Mouse (Mus musculus): Measurements from ENCODE around the gene Pax4. TPM values are rescaled to one million over a fixed set of nuclear protein-coding genes. Genes with fewer than 3 reads are reported as not detected.

Pax4 gene
- 1 to 10 TPM in 1 of 26 experiments, not detected in 25; 1.2 TPM for total RNA-seq (2018; cell fraction: chromatin; rRNA removed)
- total RNA-seq (2018; cell fraction: cytosol; rRNA removed), result under 1 TPM in 1 of 26 experiments, not detected in 25; 0.14 TPM
- 1 to 10 TPM in 1 of 26 experiments, not detected in 25; 2.2 TPM for total RNA-seq (2018; cell fraction: nucleus; rRNA removed)
- not detected in 3 replicates for polyA plus RNA-seq (2018)

- Histone ChIP-seq H3K36me3 (ENCODE audit: inconsistent target) (no peaks in the 10 kb centered on the region), H3K4me3 (ENCODE audit: inconsistent target) (no peak within 1 kb of the TSS), H3K27ac (no peak within 1 kb of the TSS), H3K79me2 (ENCODE audit: inconsistent target) (no peaks in the 10 kb centered on the region)
- 92% methylated on average over 2 of the region's 2 CpGs for WGBS (ENCODE audit: missing documents)
Observed at GRCm38 (mm10) chr6:28449253-28449652, at the start of gene Pax4. Gene Pax4, minus strand, starts transcription at chr6:28449353.

GRCm38 (mm10) chr6:28497837-28498236, 48.7 kb upstream of the Pax4 start:
- Histone ChIP-seq H3K4me3 (ENCODE audit: inconsistent target) (no peak overlapping the region), H3K36me3 (ENCODE audit: inconsistent target) (no peaks in the 10 kb centered on the region), H3K27ac (no peak overlapping the region), H3K79me2 (ENCODE audit: inconsistent target) (peaks cover 87% of the 10 kb centered on the region)
- 18% methylated on average over 5 of the region's 5 CpGs for WGBS (ENCODE audit: missing documents)

- H3K79me2 ChIP-seq (ENCODE audit: inconsistent target), result peaks cover 84% of the 10 kb centered on the region
- 0 out of 2 replicates have a peak overlapping the region, but pooled peaks have one; percentile 21 for H3K27ac ChIP-seq
- H3K4me3 ChIP-seq (ENCODE audit: inconsistent target), result no peak overlapping the region
- H3K36me3 ChIP-seq (ENCODE audit: inconsistent target), result no peaks in the 10 kb centered on the region
Observed at GRCm38 (mm10) chr6:28491198-28491597, 42.0 kb upstream of the Pax4 start.

- WGBS (ENCODE audit: missing documents), result 8% methylated on average over 5 of the region's 5 CpGs
- Histone ChIP-seq H3K27ac (peak overlapping the region; percentile 21; the same call in 1 of the 2 replicates), H3K4me3 (ENCODE audit: inconsistent target) (no peak overlapping the region), H3K79me2 (ENCODE audit: inconsistent target) (peaks cover 85% of the 10 kb centered on the region), H3K36me3 (ENCODE audit: inconsistent target) (no peaks in the 10 kb centered on the region)
Observed at GRCm38 (mm10) chr6:28490612-28491011, 41.5 kb upstream of the Pax4 start.

- H3K79me2 ChIP-seq (ENCODE audit: inconsistent target), result peaks cover 94% of the 10 kb centered on the region
- no peak overlapping the region for H3K4me3 ChIP-seq (ENCODE audit: inconsistent target)
- H3K36me3 ChIP-seq (ENCODE audit: inconsistent target), result no peaks in the 10 kb centered on the region
- H3K27ac ChIP-seq, result no peak overlapping the region
- 91% methylated on average over 1 of the region's 1 CpGs for WGBS (ENCODE audit: missing documents)
Observed at GRCm38 (mm10) chr6:28488204-28488851, 39.2 kb upstream of the Pax4 start.

- 27% methylated on average over 4 of the region's 7 CpGs for WGBS (ENCODE audit: missing documents)
- peak overlapping the region; percentile 4; the same call in 1 of the 2 replicates for H3K4me3 ChIP-seq (ENCODE audit: inconsistent target)
- peaks cover 94% of the 10 kb centered on the region for H3K79me2 ChIP-seq (ENCODE audit: inconsistent target)
- peak overlapping the region; percentile 39; the same call in 1 of the 2 replicates for H3K27ac ChIP-seq
- H3K36me3 ChIP-seq (ENCODE audit: inconsistent target), result no peaks in the 10 kb centered on the region
Observed at GRCm38 (mm10) chr6:28486905-28487304, 37.8 kb upstream of the Pax4 start.

- H3K36me3 ChIP-seq (ENCODE audit: inconsistent target), result no peaks in the 10 kb centered on the region
- peaks cover 94% of the 10 kb centered on the region for H3K79me2 ChIP-seq (ENCODE audit: inconsistent target)
- peak overlapping the region; percentile 39 for H3K27ac ChIP-seq
- H3K4me3 ChIP-seq (ENCODE audit: inconsistent target), result peak overlapping the region; percentile 4; the same call in 1 of the 2 replicates
- 28% methylated on average over 2 of the region's 2 CpGs for WGBS (ENCODE audit: missing documents)
Observed at GRCm38 (mm10) chr6:28486471-28486870, 37.3 kb upstream of the Pax4 start.

GRCm38 (mm10) chr6:28486008-28486407, 36.9 kb upstream of the Pax4 start:
- H3K27ac ChIP-seq, result peak overlapping the region; percentile 39
- H3K4me3 ChIP-seq (ENCODE audit: inconsistent target), result no peak overlapping the region
- H3K36me3 ChIP-seq (ENCODE audit: inconsistent target), result no peaks in the 10 kb centered on the region
- H3K79me2 ChIP-seq (ENCODE audit: inconsistent target), result peaks cover 95% of the 10 kb centered on the region
- 94% methylated on average over 2 of the region's 2 CpGs for WGBS (ENCODE audit: missing documents)

GRCm38 (mm10) chr6:28482711-28483315, 33.7 kb upstream of the Pax4 start:
- Histone ChIP-seq H3K4me3 (ENCODE audit: inconsistent target) (no peak overlapping the region), H3K79me2 (ENCODE audit: inconsistent target) (peaks cover 75% of the 10 kb centered on the region), H3K27ac (peak overlapping the region; percentile 7; the same call in 1 of the 2 replicates), H3K36me3 (ENCODE audit: inconsistent target) (no peaks in the 10 kb centered on the region)
- WGBS (ENCODE audit: missing documents), result 28% methylated on average over 4 of the region's 4 CpGs

- WGBS (ENCODE audit: missing documents), result 7% methylated on average over 21 of the region's 21 CpGs
- peak overlapping the region; percentile 48 for H3K27ac ChIP-seq
- no peaks in the 10 kb centered on the region for H3K36me3 ChIP-seq (ENCODE audit: inconsistent target)
- peaks cover 56% of the 10 kb centered on the region for H3K79me2 ChIP-seq (ENCODE audit: inconsistent target)
- H3K4me3 ChIP-seq (ENCODE audit: inconsistent target), result peak overlapping the region; percentile 97
Observed at GRCm38 (mm10) chr6:28480752-28481492, 31.8 kb upstream of the Pax4 start.

GRCm38 (mm10) chr6:28479865-28480751, 31.0 kb upstream of the Pax4 start:
- WGBS (ENCODE audit: missing documents), result 0% methylated on average over 65 of the region's 68 CpGs
- Histone ChIP-seq H3K27ac (peak overlapping the region; percentile 48), H3K79me2 (ENCODE audit: inconsistent target) (peaks cover 48% of the 10 kb centered on the region), H3K4me3 (ENCODE audit: inconsistent target) (peak overlapping the region; percentile 97), H3K36me3 (ENCODE audit: inconsistent target) (no peaks in the 10 kb centered on the region)

GRCm38 (mm10) chr6:28474839-28475238, 25.7 kb upstream of the Pax4 start, which contains the start of gene Snd1:
Gene Snd1, plus strand, starts transcription at chr6:28475139.
- no peaks in the 10 kb centered on the region for H3K79me2 ChIP-seq (ENCODE audit: inconsistent target)
- H3K27ac ChIP-seq, result no peak within 1 kb of the TSS
- H3K36me3 ChIP-seq (ENCODE audit: inconsistent target), result no peaks in the 10 kb centered on the region
- H3K4me3 ChIP-seq (ENCODE audit: inconsistent target), result no peak within 1 kb of the TSS
- WGBS (ENCODE audit: missing documents), result 96% methylated on average over 5 of the region's 5 CpGs

- Histone ChIP-seq H3K4me3 (ENCODE audit: inconsistent target) (no peak overlapping the region), H3K79me2 (ENCODE audit: inconsistent target) (no peaks in the 10 kb centered on the region), H3K36me3 (ENCODE audit: inconsistent target) (no peaks in the 10 kb centered on the region), H3K27ac (no peak overlapping the region)
- WGBS (ENCODE audit: missing documents), result 97% methylated on average over 4 of the region's 4 CpGs
Observed at GRCm38 (mm10) chr6:28474211-28474610, 25.1 kb upstream of the Pax4 start.
